Mouse (Mus musculus): ENCODE results near the gene Zfp354c.

DNA sequence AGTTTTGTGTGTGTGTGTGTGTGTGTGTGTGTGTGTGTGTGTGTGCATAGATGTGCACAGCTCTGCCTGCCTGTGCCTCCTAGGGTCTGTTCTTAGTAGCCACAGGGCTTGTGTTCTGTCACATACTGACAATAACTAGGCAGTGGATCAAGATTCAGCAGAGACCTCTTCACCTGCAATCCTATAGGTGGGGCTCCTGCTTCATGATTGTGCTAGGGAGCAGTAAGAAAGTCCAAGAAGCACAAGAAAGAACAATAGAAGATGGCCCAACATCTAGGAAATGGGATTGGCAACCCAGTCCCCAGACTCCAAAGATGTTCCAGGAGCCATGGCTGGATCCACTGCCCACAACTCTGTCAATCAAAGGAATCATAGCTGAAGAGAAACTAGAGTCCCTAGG is 28.7 kb downstream of the Zfp354c start:
- TF ChIP-seq CTCF (IDR thresholded peaks at IDR 0.05; ENCODE audit: low read depth, low read length) (no peak), POLR2A (IDR thresholded peaks at IDR 0.05; ENCODE audit: extremely low read depth, insufficient read depth, low read length) (no peak)

Measured in liver, adult 2 months (tissue).